Mouse (Mus musculus) embryonic facial prominence, embryonic 12.5 days (tissue): ENCODE measurements at regions not wholly inside any gene's neighbourhood (a gene's known extent, or its start where the extent isn't known, plus 50 kb on each side); places are given as distances from the start of the nearest gene placed in this dataset.

Source experiments
- ATAC-seq: fragments of 200-750 bp; cut with Nextera tagmentation; 2 replicates; pipeline ENCODE4 v1.8.0; 2017; ENCODE audit not compliant: insufficient number of reproducible peaks, insufficient read depth, low FRiP score, low TSS enrichment
- H3K27ac ChIP-seq: fragments of 300-500 bp; sonication (generic); 2 replicates; pipeline ENCODE4 v1.5.1; 2016; ENCODE audit warnings: mild to moderate bottlenecking
- H3K27me3 ChIP-seq: fragments of 300-500 bp; sonication (generic); 2 replicates; pipeline ENCODE4 v1.6.1; 2016; ENCODE audit warnings: mild to moderate bottlenecking, moderate library complexity
- H3K36me3 ChIP-seq: fragments of 300-500 bp; sonication (generic); 2 replicates; pipeline ENCODE4 v1.6.1; 2016; ENCODE audit warnings: mild to moderate bottlenecking
- H3K4me1 ChIP-seq: fragments of 300-500 bp; sonication (generic); 2 replicates; pipeline ENCODE4 v1.6.1; 2016
- H3K4me2 ChIP-seq: fragments of 300-500 bp; sonication (generic); replicated peaks from 2 replicates; pipeline ENCODE4 v1.6.1; 2016; ENCODE audit warnings: mild to moderate bottlenecking, moderate library complexity
- H3K4me3 ChIP-seq: fragments of 300-500 bp; sonication (generic); 2 replicates; pipeline ENCODE4 v1.5.1; 2016; ENCODE audit warnings: mild to moderate bottlenecking
- H3K9ac ChIP-seq: fragments of 300-500 bp; sonication (generic); 2 replicates; pipeline ENCODE4 v1.6.1; 2016; ENCODE audit warnings: mild to moderate bottlenecking, moderate library complexity
- H3K9me3 ChIP-seq: fragments of 300-500 bp; sonication (generic); 2 replicates; pipeline ENCODE4 v1.6.1; 2016; ENCODE audit warnings: mild to moderate bottlenecking, moderate library complexity
- WGBS: fragments of 180-500 bp; shearing (Covaris S2); methylation state at CpG from one replicate; pipeline ENCODE4 v1.1.7; 2016; 5-methylcytosine and 5-hydroxymethylcytosine counted together

DNA sequence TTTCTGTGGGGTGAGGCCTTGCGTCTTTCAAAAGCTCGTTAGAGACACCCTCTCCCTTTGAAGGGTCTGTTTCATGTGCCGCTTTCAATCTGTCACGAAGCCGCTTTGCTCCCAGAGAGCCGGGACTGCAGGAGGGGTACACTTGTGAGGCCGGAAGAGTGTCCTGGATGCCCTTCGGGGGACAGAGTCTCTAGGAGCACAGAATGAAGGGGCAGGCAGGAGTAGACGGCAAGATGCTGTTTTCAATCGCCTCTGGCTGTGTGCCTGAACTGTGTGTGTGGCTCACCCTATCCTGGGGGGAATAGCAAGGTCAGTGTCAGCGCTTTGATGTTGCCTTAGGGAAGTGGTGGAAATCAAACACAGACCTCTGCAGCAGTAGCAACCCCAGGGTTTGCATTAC lies 174.7 kb downstream of the Gadd45g start:
- Histone ChIP-seq H3K27me3 (no peaks in the 10 kb centered on the region), H3K36me3 (no peaks in the 10 kb centered on the region), H3K4me1 (peaks cover 36% of the 10 kb centered on the region), H3K9ac (no peak overlapping the region), H3K4me2 (no peak overlapping the region), H3K4me3 (no peak overlapping the region), H3K27ac (peak overlapping the region; percentile 55), H3K9me3 (no peaks in the 10 kb centered on the region)
- WGBS = 19% methylated on average over 11 of the region's 11 CpGs
- ATAC-seq = no peak

DNA sequence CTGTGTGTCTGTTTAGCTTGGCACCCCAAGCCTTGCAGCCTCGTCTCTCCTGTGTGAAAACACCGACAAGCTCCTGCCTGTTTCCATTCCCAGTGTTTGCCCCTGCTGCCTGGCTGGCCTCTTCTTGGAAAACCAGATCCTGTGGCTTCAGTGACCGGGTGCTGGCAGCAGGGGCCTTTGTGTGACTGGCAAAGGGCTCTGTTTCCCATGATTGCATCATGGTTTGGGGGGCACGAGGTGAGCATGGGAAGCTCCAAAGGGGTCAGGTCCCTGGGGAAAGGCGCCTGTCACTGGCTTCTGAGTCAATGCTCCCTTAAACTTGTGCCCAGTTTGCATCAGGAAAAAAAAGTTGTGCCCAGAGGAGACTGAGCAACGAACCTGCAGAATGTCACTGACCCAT lies 175.3 kb downstream of the Gadd45g start:
- no peak overlapping the region for H3K4me3 ChIP-seq
- no peaks in the 10 kb centered on the region for H3K36me3 ChIP-seq
- no peak for ATAC-seq
- no peaks in the 10 kb centered on the region for H3K27me3 ChIP-seq
- peaks cover 34% of the 10 kb centered on the region for H3K4me1 ChIP-seq
- H3K9ac ChIP-seq = no peak overlapping the region
- H3K9me3 ChIP-seq = no peaks in the 10 kb centered on the region
- WGBS = 37% methylated on average over 6 of the region's 6 CpGs
- H3K4me2 ChIP-seq = no peak overlapping the region
- H3K27ac ChIP-seq = peak overlapping the region; percentile 55

GRCm38 (mm10) chr13:52022529-52022928 lies 176.1 kb downstream of the Gadd45g start:
- no peak overlapping the region for H3K4me2 ChIP-seq
- H3K9ac ChIP-seq = no peak overlapping the region
- 87% methylated on average over 4 of the region's 4 CpGs for WGBS
- no peaks in the 10 kb centered on the region for H3K36me3 ChIP-seq
- H3K4me1 ChIP-seq = peaks cover 41% of the 10 kb centered on the region
- H3K27ac ChIP-seq = no peak overlapping the region
- H3K9me3 ChIP-seq = no peaks in the 10 kb centered on the region
- ATAC-seq = no peak
- no peak overlapping the region for H3K4me3 ChIP-seq
- no peaks in the 10 kb centered on the region for H3K27me3 ChIP-seq

GRCm38 (mm10) chr13:52024349-52024748 lies 177.9 kb downstream of the Gadd45g start:
- no peak overlapping the region for H3K4me2 ChIP-seq
- no peaks in the 10 kb centered on the region for H3K36me3 ChIP-seq
- ATAC-seq = no peak
- no peaks in the 10 kb centered on the region for H3K9me3 ChIP-seq
- 49% methylated on average over 2 of the region's 2 CpGs for WGBS
- H3K27me3 ChIP-seq = no peaks in the 10 kb centered on the region
- H3K9ac ChIP-seq = no peak overlapping the region
- no peak overlapping the region for H3K4me3 ChIP-seq
- H3K4me1 ChIP-seq = peaks cover 46% of the 10 kb centered on the region
- peak overlapping the region; percentile 25; the same call in 1 of the 2 replicates for H3K27ac ChIP-seq

DNA sequence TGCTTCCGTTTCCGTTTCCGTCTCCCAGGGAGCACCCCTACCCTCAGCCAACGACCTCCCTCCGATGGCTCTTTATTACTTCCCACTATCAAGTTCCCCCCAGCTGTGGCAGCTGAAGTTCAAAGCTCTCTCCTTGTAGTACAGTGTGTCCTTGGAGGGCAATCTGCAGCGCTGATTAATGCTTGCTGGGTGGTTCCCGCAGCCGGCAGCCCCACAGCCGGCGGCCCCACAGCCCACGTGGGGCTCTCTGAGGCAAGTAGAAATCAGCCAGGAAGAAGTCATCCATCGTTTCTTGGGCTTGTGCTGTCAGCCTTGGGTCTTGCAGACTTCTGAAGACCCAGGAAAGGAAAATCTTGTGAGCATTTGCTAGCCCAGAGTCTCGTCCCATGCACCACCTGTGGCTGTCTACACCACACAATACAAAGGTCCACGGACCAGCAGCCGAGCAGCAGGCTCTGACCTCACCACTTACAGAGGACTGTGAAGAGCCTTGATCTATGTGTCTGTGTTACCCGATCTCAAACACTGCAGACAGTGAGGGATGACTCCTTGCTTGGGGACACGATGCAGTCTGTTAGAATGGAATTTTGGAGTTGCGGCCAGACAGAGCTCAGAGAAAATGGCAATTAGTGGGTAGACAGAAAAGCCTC lies 178.5 kb downstream of the Gadd45g start:
- ATAC-seq = no peak
- Histone ChIP-seq H3K9ac (no peak overlapping the region), H3K27ac (peak overlapping the region; percentile 25), H3K9me3 (no peaks in the 10 kb centered on the region), H3K4me2 (0 out of 2 replicates have a peak overlapping the region, but pooled peaks have one; percentile 3), H3K27me3 (no peaks in the 10 kb centered on the region), H3K4me3 (no peak overlapping the region), H3K4me1 (peaks cover 46% of the 10 kb centered on the region), H3K36me3 (no peaks in the 10 kb centered on the region)
- WGBS = 34% methylated on average over 18 of the region's 18 CpGs

DNA sequence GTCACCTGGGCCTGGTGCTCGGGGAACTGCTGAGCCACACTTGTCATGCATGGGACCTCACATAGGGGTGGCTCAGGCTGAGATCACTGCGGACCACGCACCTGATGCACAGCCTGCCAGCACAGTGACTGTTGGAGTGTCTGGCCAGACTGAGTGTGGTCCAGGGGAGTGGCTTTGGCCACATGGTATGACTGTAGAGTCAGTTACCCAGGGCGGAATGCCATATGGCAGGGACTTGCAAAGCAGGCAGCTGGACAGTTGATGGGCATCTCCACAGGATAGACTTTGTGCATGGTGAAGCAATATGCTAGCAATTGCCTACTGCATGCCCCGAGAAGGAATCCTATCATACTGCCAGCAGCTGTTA lies 179.0 kb downstream of the Gadd45g start:
- no peak overlapping the region for H3K4me3 ChIP-seq
- ATAC-seq = no peak
- H3K27me3 ChIP-seq = no peaks in the 10 kb centered on the region
- peaks cover 46% of the 10 kb centered on the region for H3K4me1 ChIP-seq
- H3K9ac ChIP-seq = no peak overlapping the region
- H3K27ac ChIP-seq = no peak overlapping the region
- H3K4me2 ChIP-seq = no peak overlapping the region
- no peaks in the 10 kb centered on the region for H3K36me3 ChIP-seq
- WGBS = 78% methylated on average over 5 of the region's 5 CpGs
- H3K9me3 ChIP-seq = no peaks in the 10 kb centered on the region

DNA sequence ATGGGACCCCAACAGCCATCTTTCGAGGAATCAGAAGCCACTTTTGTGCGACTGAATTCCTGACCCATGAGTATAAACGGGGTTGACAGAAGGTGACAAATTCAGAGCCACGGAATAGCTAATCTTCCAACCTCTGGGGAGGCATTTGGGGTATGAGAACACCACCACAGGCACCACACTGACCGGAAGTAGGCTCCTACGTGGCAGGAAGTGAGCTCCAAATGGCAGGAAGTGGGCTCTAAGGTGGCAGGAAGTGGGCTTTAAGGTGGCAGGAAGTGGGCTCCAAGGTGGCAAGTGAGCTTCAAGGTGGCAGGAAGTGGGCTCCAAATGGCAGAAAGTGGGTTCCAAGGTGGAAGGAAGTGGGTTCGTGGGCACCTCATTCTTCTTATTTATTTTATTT lies 179.8 kb downstream of the Gadd45g start:
- Histone ChIP-seq H3K4me2 (no peak overlapping the region), H3K27me3 (no peaks in the 10 kb centered on the region), H3K9ac (no peak overlapping the region), H3K4me1 (peaks cover 39% of the 10 kb centered on the region), H3K9me3 (no peaks in the 10 kb centered on the region), H3K27ac (no peak overlapping the region), H3K4me3 (no peak overlapping the region), H3K36me3 (no peaks in the 10 kb centered on the region)
- ATAC-seq = no peak
- WGBS = 83% methylated on average over 7 of the region's 7 CpGs

GRCm38 (mm10) chr13:52029868-52030422 lies 183.5 kb downstream of the Gadd45g start:
- no peak for ATAC-seq
- WGBS = 60% methylated on average over 3 of the region's 3 CpGs
- H3K27ac ChIP-seq = no peak overlapping the region
- H3K36me3 ChIP-seq = no peaks in the 10 kb centered on the region
- H3K4me2 ChIP-seq = no peak overlapping the region
- H3K4me3 ChIP-seq = no peak overlapping the region
- no peaks in the 10 kb centered on the region for H3K9me3 ChIP-seq
- H3K9ac ChIP-seq = no peak overlapping the region
- peaks cover 22% of the 10 kb centered on the region for H3K4me1 ChIP-seq
- H3K27me3 ChIP-seq = no peaks in the 10 kb centered on the region

- Histone ChIP-seq H3K9ac (no peak overlapping the region), H3K27ac (no peak overlapping the region), H3K4me1 (peaks cover 13% of the 10 kb centered on the region), H3K27me3 (no peaks in the 10 kb centered on the region), H3K4me3 (no peak overlapping the region), H3K4me2 (no peak overlapping the region), H3K36me3 (no peaks in the 10 kb centered on the region), H3K9me3 (no peaks in the 10 kb centered on the region)
- ATAC-seq = no peak
- WGBS = 59% methylated on average over 5 of the region's 5 CpGs
Observed at GRCm38 (mm10) chr13:52031465-52031864, 185.0 kb downstream of the Gadd45g start.

DNA sequence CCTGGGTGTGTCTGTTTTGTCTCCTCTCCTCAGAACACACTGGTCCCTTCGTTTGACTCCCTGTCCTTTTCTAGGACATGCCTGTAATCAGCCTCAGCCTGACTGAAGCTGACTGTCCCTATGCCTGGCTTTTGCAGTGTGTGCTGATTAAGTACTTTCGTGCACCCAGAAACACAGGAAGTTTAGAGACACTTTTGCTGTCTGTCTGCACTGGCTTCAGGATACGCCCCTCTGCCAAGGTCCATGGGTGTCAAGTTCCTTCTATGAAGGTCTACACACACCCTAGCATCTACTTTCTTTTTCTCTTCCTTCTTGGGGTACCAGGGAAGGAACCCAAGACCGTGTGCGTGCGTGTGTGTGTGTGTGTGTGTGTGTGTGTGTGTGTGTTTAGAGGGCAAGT lies 189.3 kb downstream of the Gadd45g start:
- Histone ChIP-seq H3K36me3 (no peaks in the 10 kb centered on the region), H3K4me1 (0 out of 2 replicates have a peak, but pooled peaks cover 2% of the 10 kb centered on the region), H3K4me3 (no peak overlapping the region), H3K27me3 (no peaks in the 10 kb centered on the region), H3K9me3 (no peaks in the 10 kb centered on the region), H3K27ac (no peak overlapping the region), H3K9ac (no peak overlapping the region), H3K4me2 (no peak overlapping the region)
- WGBS = 68% methylated on average over 6 of the region's 6 CpGs
- no peak for ATAC-seq

DNA sequence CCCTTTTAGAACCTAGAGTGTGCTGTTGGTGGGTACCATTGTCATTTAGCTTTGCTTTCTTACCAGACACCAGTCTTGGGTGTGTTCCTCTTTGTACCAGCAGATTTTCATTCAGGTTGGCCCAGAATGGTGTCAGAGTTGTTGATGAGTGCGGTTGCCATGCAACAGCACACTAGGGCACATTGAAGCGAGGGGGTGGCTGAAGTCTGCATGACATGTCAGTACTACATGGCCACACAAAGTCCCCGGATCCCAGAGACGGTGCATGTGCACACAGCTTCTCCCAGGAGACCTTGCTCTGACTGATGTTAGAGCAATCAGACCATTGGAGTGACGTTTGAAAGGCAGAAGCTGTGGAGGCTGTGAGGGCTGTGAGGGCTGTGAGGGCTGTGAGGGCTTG lies 189.9 kb downstream of the Gadd45g start:
- no peak overlapping the region for H3K9ac ChIP-seq
- H3K4me3 ChIP-seq = no peak overlapping the region
- H3K27me3 ChIP-seq = no peaks in the 10 kb centered on the region
- ATAC-seq = no peak
- no peaks in the 10 kb centered on the region for H3K36me3 ChIP-seq
- H3K4me1 ChIP-seq = peaks cover 6% of the 10 kb centered on the region; the same call in 1 of the 2 replicates
- no peak overlapping the region for H3K27ac ChIP-seq
- H3K9me3 ChIP-seq = no peaks in the 10 kb centered on the region
- 71% methylated on average over 5 of the region's 5 CpGs for WGBS
- no peak overlapping the region for H3K4me2 ChIP-seq

DNA sequence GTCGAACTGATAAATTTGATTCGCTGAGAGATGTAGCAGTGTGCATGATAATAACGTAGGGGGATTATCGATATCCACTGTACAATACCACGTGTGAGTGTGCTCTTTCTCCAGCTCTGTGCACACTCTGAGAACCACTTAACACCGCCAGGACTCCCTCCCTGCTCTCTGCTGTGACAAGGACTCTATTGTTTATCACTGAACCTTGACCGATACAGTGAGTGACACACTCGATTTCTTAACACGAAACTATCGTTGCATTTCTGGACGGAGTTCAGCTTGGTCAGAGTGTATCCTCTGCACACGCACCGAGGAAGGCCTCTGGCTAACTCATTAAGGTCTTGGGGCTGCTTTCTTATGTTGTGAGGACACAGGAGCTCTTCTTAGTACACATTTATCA lies 190.7 kb downstream of the Gadd45g start:
- H3K4me2 ChIP-seq = no peak overlapping the region
- peaks cover 15% of the 10 kb centered on the region; the same call in 1 of the 2 replicates for H3K4me1 ChIP-seq
- no peak overlapping the region for H3K4me3 ChIP-seq
- H3K27me3 ChIP-seq = no peaks in the 10 kb centered on the region
- WGBS = 54% methylated on average over 13 of the region's 13 CpGs
- no peak overlapping the region for H3K27ac ChIP-seq
- no peaks in the 10 kb centered on the region for H3K9me3 ChIP-seq
- no peak overlapping the region for H3K9ac ChIP-seq
- no peak for ATAC-seq
- no peaks in the 10 kb centered on the region for H3K36me3 ChIP-seq
